Mouse (Mus musculus): Measurements from ENCODE around the gene Tspan1.

DNA sequence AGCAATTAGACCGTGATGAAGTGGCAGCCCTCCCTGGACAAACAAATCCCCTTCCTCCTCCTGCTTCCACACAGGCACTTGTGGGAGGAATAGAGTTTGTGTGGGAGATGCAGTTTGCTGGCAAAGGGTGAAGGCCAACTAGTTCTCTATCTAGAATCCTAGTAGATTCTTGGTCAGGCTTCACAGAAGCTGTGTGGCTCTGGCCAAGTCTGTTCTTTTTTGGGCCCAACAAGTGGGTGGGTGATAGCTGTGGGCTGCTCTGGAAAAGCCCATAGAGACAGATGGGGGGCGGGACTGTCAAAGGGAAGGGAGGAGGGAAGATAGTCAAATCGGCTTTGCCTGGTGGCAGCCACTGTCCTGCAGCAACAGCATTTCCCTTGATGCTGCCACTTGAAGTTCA, 6.6 kb downstream of the Tspan1 start:
- TF ChIP-seq CTCF (IDR thresholded peaks at IDR 0.05; ENCODE audit: insufficient read depth, low read length) (no peak), POLR2A (IDR thresholded peaks at IDR 0.05; ENCODE audit: borderline replicate concordance, extremely low read depth, low read depth, low read length) (no peak)

All from lung, adult 2 months (tissue).